In the genomic region with DNA sequence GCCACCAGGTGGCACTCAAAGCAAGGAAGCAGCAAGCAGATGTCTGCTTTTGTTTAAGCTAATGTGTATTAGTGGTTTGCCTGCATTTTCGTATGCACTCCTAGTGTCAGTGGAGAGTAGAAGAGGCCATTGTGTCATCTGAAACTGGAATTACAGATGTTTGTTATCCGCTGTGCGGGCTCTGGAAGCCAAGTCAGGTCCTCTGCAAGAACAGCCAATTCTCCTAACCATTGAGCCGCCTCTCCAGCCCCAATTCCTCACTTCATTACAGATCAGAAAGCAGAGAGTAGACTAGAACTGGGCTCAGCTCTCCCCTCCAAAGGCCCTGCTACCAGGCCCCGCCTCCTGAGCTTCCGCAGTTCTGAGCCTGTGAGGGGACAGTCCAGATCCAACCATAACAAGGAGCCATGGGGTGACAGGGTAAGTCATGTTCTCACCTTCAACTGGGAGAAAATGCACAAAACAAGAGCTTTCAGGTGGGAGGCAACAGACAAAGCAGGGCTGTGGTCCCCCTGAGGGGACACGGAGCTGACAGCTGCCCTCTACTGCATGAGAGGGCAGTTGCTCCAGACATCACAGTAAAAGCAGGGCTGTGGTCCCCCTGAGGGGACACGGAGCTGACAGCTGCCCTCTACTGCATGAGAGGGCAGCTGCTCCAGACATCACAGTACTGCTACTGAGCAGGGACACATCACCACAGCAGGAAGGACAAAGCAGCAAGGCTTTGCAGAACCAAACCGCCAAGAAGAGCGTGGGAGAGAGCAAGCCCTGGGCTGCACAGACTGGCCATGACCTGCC, we compare ENCODE assay signal across 7 mouse cellular contexts. TPM values are rescaled to one million over a fixed set of nuclear protein-coding genes. Genes with fewer than 3 reads are reported as not detected.
DNase-seq lines count a peak whose midpoint lies in the region; ATAC-seq and TF ChIP-seq lines count a peak whose summit lies in the region.

No protein-coding gene starts in this region.

- H3K27ac ChIP-seq in kidney, postnatal 0 days = peak overlapping the region; percentile 27; the same call in 1 of the 2 replicates
- H3K27ac ChIP-seq in midbrain, embryonic 10.5 days (replicated peaks) = peak overlapping the region; percentile 87

- no peak overlapping the region for H3K4me3 ChIP-seq in kidney, postnatal 0 days (replicated peaks; ENCODE audit: low read depth, low read length)
- peak overlapping the region; percentile 24 for H3K4me3 ChIP-seq in midbrain, embryonic 10.5 days

- H3K9ac ChIP-seq in kidney, postnatal 0 days (ENCODE audit: low read depth, low read length) = 0 out of 2 replicates have a peak overlapping the region, but pooled peaks have one; percentile 27

- peak; percentile 90 for DNase-seq in 416B (ENCODE audit: low read depth)
- DNase-seq in CD4-positive helper T cell, adult 2 months (ENCODE audit: low read depth, low spot score) = peak; percentile 73
- DNase-seq in cerebellum, postnatal 10 days = peak; percentile 67 to 75
- peak; percentile 41 to 68 for DNase-seq in heart, adult 9 months (ENCODE audit: low spot score in 2 of 2)
- DNase-seq in kidney, postnatal 0 days (ENCODE audit: low spot score) = peak; percentile 85
- peak; percentile 56 for DNase-seq in midbrain, embryonic 10.5 days (ENCODE audit: low spot score)
- no peak for DNase-seq in testis, postnatal 14 days (ENCODE audit: low spot score)

- H3K9me3 ChIP-seq in kidney, postnatal 0 days (replicated peaks; ENCODE audit: low read length) = no peaks in the 10 kb centered on the region
- no peaks in the 10 kb centered on the region for H3K9me3 ChIP-seq in midbrain, embryonic 10.5 days (replicated peaks)

- no peaks in the 10 kb centered on the region for H3K27me3 ChIP-seq in kidney, postnatal 0 days (ENCODE audit: insufficient read depth, low read length)
- no peaks in the 10 kb centered on the region for H3K27me3 ChIP-seq in midbrain, embryonic 10.5 days (ENCODE audit: low read depth, poor library complexity, severe bottlenecking)

- peak; percentile 18; the same call in 1 of the 2 replicates for ATAC-seq in kidney, postnatal 0 days (replicated peaks; ENCODE audit: low FRiP score, low read depth)

- peaks cover 15% of the 10 kb centered on the region for H3K36me3 ChIP-seq in kidney, postnatal 0 days (ENCODE audit: insufficient read depth, low read length)
- no peaks in the 10 kb centered on the region; the same call in 1 of the 2 replicates for H3K36me3 ChIP-seq in midbrain, embryonic 10.5 days

- no peaks in the 10 kb centered on the region for H3K4me1 ChIP-seq in kidney, postnatal 0 days (replicated peaks; ENCODE audit: insufficient read depth, low read length)
- peaks cover 34% of the 10 kb centered on the region for H3K4me1 ChIP-seq in midbrain, embryonic 10.5 days

- peak; percentile 84 for TF ChIP-seq CTCF in kidney, postnatal 0 days (IDR thresholded peaks at IDR 0.05; ENCODE audit: low read depth)

- WGBS in kidney, postnatal 0 days = 25% methylated on average over 10 of the region's 10 CpGs
- WGBS in midbrain, embryonic 10.5 days = 21% methylated on average over 10 of the region's 10 CpGs

- no peak overlapping the region for H3K4me2 ChIP-seq in kidney, postnatal 0 days (ENCODE audit: low read length)

RNA-seq across cellular contexts. Expression of gene Pld4, which starts 13.4 kb away (rescaled TPM):
- polyA plus RNA-seq in kidney, postnatal 0 days (2015; fragmentation: Nextera tagmentation; extraction: Ambion mirVana) = 7.8 TPM in 2 replicates
- 3.7 and 5.7 TPM in 2 replicates for polyA plus RNA-seq in midbrain, embryonic 10.5 days (2016; fragmentation: Nextera tagmentation; extraction: Ambion mirVana)

RNA-seq across cellular contexts. Expression of gene Cep170b, which starts 26.8 kb away (rescaled TPM):
- polyA plus RNA-seq in kidney, postnatal 0 days (2015; fragmentation: Nextera tagmentation; extraction: Ambion mirVana) = 13.6 and 13.9 TPM in 2 replicates
- polyA plus RNA-seq in midbrain, embryonic 10.5 days (2016; fragmentation: Nextera tagmentation; extraction: Ambion mirVana) = 3.3 and 4.3 TPM in 2 replicates

RNA-seq across cellular contexts. Expression of gene Ahnak2, which starts 55.5 kb away (rescaled TPM):
- polyA plus RNA-seq in kidney, postnatal 0 days (2015; fragmentation: Nextera tagmentation; extraction: Ambion mirVana) = 0.22 and 0.50 TPM in 2 replicates
- 0.06 and 0.11 TPM in 2 replicates for polyA plus RNA-seq in midbrain, embryonic 10.5 days (2016; fragmentation: Nextera tagmentation; extraction: Ambion mirVana)
